Mouse (Mus musculus) heart, postnatal 0 days (tissue): ENCODE results near the gene Unk.

Experiments used
- CTCF ChIP-seq: IDR thresholded peaks from 2 replicates; pipeline ENCODE4 v1.5.1; 2016; ENCODE audit warnings: antibody characterized with exemption, control low read depth, low read depth
- EP300 ChIP-seq: IDR thresholded peaks from 2 replicates; pipeline ENCODE4 v1.6.1; 2016; ENCODE audit warnings: antibody characterized with exemption, low read depth

- no peak for TF ChIP-seq CTCF
- no peak for TF ChIP-seq EP300
Observed at GRCm38 (mm10) chr11:116050196-116050595, 20.1 kb downstream of the Unk start.
